Mouse (Mus musculus) myocyte (in vitro differentiated cells): ENCODE data around the gene Hoxa3.

Source experiments
- E2F4 ChIP-seq: IDR thresholded peaks from one replicate; pipeline ENCODE4 v1.6.1; 2011; ENCODE audit warnings: mild to moderate bottlenecking, control low read depth, moderate library complexity; ENCODE audit not compliant: insufficient read depth
- MAX ChIP-seq: IDR thresholded peaks from one replicate; pipeline ENCODE4 v1.6.1; 2011; ENCODE audit warnings: low read depth, mild to moderate bottlenecking, control low read depth
- MYOD1 ChIP-seq, 3 experiments: IDR thresholded peaks; one replicate each; pipeline ENCODE4 v1.6.1; 2011; ENCODE audit warnings: control low read depth in 2 of 3, low read depth in 2 of 3, mild to moderate bottlenecking in 2 of 3, moderate library complexity in 1 of 3; ENCODE audit not compliant: insufficient read length in 2 of 3, control insufficient read depth in 1 of 3
- POLR2A ChIP-seq: IDR thresholded peaks from one replicate; pipeline ENCODE4 v1.6.1; 2011; ENCODE audit warnings: low read depth, mild to moderate bottlenecking, control low read depth, moderate library complexity; ENCODE audit not compliant: insufficient read length
- USF1 ChIP-seq: IDR thresholded peaks from one replicate; pipeline ENCODE4 v1.6.1; 2011; ENCODE audit warnings: low read depth, mild to moderate bottlenecking, control low read depth, moderate library complexity

- TF ChIP-seq USF1 (no peak), POLR2A (no peak), MYOD1 (IDR thresholded peaks at IDR 0.05; ENCODE audit: control insufficient read depth in 1 of 3, insufficient read length in 2 of 3, low read depth in 2 of 3) (no peak), MAX (no peak), E2F4 (no peak)
These were observed 4.1 kb downstream of the Hoxa3 start for GRCm38 (mm10) chr6:52208868-52209684.
